Mouse (Mus musculus): ENCODE data around the gene 2610042L04Rik. TPM values are rescaled to one million over a fixed set of nuclear protein-coding genes. Genes with fewer than 3 reads are reported as not detected.
"Not testable (repeated sequence)": the region's sequence is repeated elsewhere in the genome, so short reads cannot be mapped to it uniquely, and the experiment has no call there.

Gene 2610042L04Rik
- polyA plus RNA-seq, 1 experiment from 2014 or later, result 0.16 TPM

DNA sequence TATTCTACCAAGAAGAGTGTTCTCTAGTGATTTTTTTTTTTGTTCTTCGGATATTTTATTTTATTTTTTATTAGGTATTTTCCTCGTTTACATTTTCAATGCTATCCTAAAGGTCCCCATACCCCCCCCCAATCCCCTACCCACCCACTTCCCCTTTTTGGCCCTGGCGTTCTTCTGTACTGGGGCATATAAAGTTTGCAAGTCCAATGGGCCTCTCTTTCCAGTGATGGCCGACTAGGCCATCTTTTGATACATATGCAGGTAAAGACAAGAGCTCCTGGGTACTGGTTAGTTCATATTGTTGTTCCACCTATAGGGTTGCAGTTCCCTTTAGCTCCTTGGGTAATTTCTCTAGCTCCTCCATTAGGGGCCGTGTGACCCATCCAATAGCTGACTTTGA, 66.7 kb downstream of the 2610042L04Rik start:
- H3K27ac ChIP-seq; H3K4me1 ChIP-seq (replicated peaks); H3K9me3 ChIP-seq (replicated peaks); H3K9ac ChIP-seq; H3K27me3 ChIP-seq; H3K4me3 ChIP-seq; H3K4me2 ChIP-seq; ATAC-seq (replicated peaks; ENCODE audit: insufficient number of reproducible peaks, insufficient read depth, low FRiP score, low read depth); H3K36me3 ChIP-seq: not testable (repeated sequence)
- WGBS, result 52% methylated on average over 5 of the region's 5 CpGs

DNA sequence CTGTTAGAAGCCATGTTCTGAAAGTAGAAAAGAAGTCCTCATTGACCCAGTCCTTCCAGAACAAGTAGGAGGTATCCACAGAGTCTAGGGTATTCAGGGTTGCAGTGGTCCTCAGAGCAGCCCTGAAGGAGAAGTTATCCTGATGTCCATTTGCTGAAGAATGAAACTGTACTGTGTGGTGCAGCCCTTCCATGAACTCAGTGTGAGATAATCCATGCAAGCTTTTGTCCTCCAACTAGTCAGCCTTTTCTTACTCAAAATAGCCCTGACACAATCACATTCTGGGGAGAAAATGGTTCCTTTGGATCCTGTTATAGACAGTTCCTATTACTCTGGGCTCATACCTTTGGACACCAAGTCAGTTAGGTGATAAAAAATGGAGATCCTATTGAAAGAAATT, 69.3 kb downstream of the 2610042L04Rik start:
- not testable (repeated sequence) for H3K27ac ChIP-seq; ATAC-seq (replicated peaks; ENCODE audit: insufficient number of reproducible peaks, insufficient read depth, low FRiP score, low read depth); H3K9me3 ChIP-seq (replicated peaks); H3K27me3 ChIP-seq; H3K4me3 ChIP-seq; H3K36me3 ChIP-seq; H3K4me1 ChIP-seq (replicated peaks); H3K9ac ChIP-seq; H3K4me2 ChIP-seq

Other genes starting within 250 kb of the 2610042L04Rik start
- 2.0 TPM in 1 of 2 replicates, not detected in the other for gene Gm8108, start 224.2 kb upstream of the 2610042L04Rik start, polyA plus RNA-seq (2015; fragmentation: Nextera tagmentation; extraction: Ambion mirVana)
- not detected in 2 replicates for gene Gm3127, start 169.7 kb upstream of the 2610042L04Rik start, polyA plus RNA-seq (2015; fragmentation: Nextera tagmentation; extraction: Ambion mirVana)
- 0.18 and 0.23 TPM in 2 replicates for gene Gm2974, start 152.2 kb upstream of the 2610042L04Rik start, polyA plus RNA-seq (2015; fragmentation: Nextera tagmentation; extraction: Ambion mirVana)
- gene Gm3138, start 85.1 kb upstream of the 2610042L04Rik start, polyA plus RNA-seq (2015; fragmentation: Nextera tagmentation; extraction: Ambion mirVana), result not detected in 2 replicates
- gene Gm3149, start 17.5 kb upstream of the 2610042L04Rik start, polyA plus RNA-seq (2015; fragmentation: Nextera tagmentation; extraction: Ambion mirVana), result not detected in 2 replicates
- gene Gm3159, start 62.8 kb downstream of the 2610042L04Rik start, polyA plus RNA-seq (2015; fragmentation: Nextera tagmentation; extraction: Ambion mirVana), result not detected in 2 replicates
- gene Gm3164, start 80.7 kb downstream of the 2610042L04Rik start, polyA plus RNA-seq (2015; fragmentation: Nextera tagmentation; extraction: Ambion mirVana), result 0.09 TPM in 1 of 2 replicates, not detected in the other
- gene Gm3173, start 96.2 kb downstream of the 2610042L04Rik start, polyA plus RNA-seq (2015; fragmentation: Nextera tagmentation; extraction: Ambion mirVana), result 0.43 TPM in 1 of 2 replicates, not detected in the other
- gene Gm3182, start 147.0 kb downstream of the 2610042L04Rik start, polyA plus RNA-seq (2015; fragmentation: Nextera tagmentation; extraction: Ambion mirVana), result not detected in 2 replicates
- gene Gm3047, start 220.6 kb downstream of the 2610042L04Rik start, polyA plus RNA-seq (2015; fragmentation: Nextera tagmentation; extraction: Ambion mirVana), result not detected in 2 replicates